Mouse (Mus musculus): ENCODE results near the gene Vasn. TPM values are rescaled to one million over a fixed set of nuclear protein-coding genes. Genes with fewer than 3 reads are reported as not detected.

Gene Vasn
- total and polyA plus RNA-seq, 3 experiments, result 2.0 to 5.0 (median 2.2) TPM

DNA sequence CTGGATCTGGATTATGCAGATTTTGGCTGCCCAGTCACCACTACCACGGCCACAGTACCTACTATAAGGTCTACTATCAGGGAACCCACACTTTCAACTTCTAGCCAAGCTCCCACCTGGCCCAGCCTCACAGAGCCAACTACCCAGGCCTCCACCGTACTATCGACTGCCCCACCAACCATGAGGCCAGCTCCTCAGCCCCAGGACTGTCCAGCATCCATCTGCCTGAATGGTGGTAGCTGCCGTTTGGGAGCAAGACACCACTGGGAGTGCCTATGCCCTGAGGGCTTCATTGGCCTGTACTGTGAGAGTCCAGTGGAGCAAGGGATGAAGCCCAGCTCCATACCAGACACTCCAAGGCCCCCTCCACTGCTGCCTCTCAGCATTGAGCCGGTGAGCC lies 9.5 kb downstream of the Vasn start:
- H3K9me3 ChIP-seq (replicated peaks; ENCODE audit: low read length), result no peaks in the 10 kb centered on the region
- no peak overlapping the region for H3K4me2 ChIP-seq (ENCODE audit: insufficient read depth, low read depth, poor library complexity, severe bottlenecking)
- no peak for TF ChIP-seq MYC (IDR thresholded peaks at IDR 0.05; ENCODE audit: low read depth, low read length)
- no peak for TF ChIP-seq CTCF (conservative IDR thresholded peaks at IDR 0.05 in 1 of 2, IDR thresholded peaks at IDR 0.05 in 1 of 2; ENCODE audit: low read depth in 2 of 2, low read length in 2 of 2)
- TF ChIP-seq GABPA (IDR thresholded peaks at IDR 0.05; ENCODE audit: insufficient replicate concordance, low read depth, low read length), result no peak
- TF ChIP-seq HCFC1 (IDR thresholded peaks at IDR 0.05; ENCODE audit: low read depth, low read length), result no peak
- TF ChIP-seq RCOR1 (conservative IDR thresholded peaks at IDR 0.05; ENCODE audit: low read depth, low read length), result no peak
- TF ChIP-seq CHD1 (IDR thresholded peaks at IDR 0.05; ENCODE audit: low read depth, low read length), result no peak
- TF ChIP-seq ETS1 (conservative IDR thresholded peaks at IDR 0.05; ENCODE audit: low read depth, low read length), result no peak
- no peak overlapping the region for H3K4me3 ChIP-seq (replicated peaks in 1 of 3; ENCODE audit: low read depth in 2 of 3, low read length in 2 of 3, poor library complexity in 1 of 3)
- H3K79me2 ChIP-seq (replicated peaks; ENCODE audit: control insufficient read depth, extremely low read depth, insufficient read depth, poor library complexity, severe bottlenecking), result no peaks in the 10 kb centered on the region
- H3K27me3 ChIP-seq (replicated peaks), result no peaks in the 10 kb centered on the region
- no peak overlapping the region for H3K27ac ChIP-seq (ENCODE audit: insufficient read depth, low read depth)
- DNase-seq (ENCODE audit: extremely low read depth), result no peak
- dilution Hi-C loops (cut with MboI; ENCODE audit: extremely low pct_ligation_motif_present, extremely low pct_unique_long_range_greater_than_20kb, low sequenced_read_pairs) (no loop called here), in situ Hi-C loops (cut with MboI; ENCODE audit: low pct_ligation_motif_present, low pct_unique_long_range_greater_than_20kb, low sequenced_read_pairs) (loop anchor here (25.0 kb wide), 1 partner anchor 488 kb away; the partner anchor contains the start of genes Ppl and Sec14l5)
- peaks cover 62 to 98% of the 10 kb centered on the region in 2 experiments for H3K36me3 ChIP-seq (replicated peaks in 1 of 2; ENCODE audit: control insufficient read depth in 1 of 2, insufficient read depth in 1 of 2, low read length in 1 of 2)
- H3K9ac ChIP-seq (ENCODE audit: insufficient read depth, low read depth), result no peak overlapping the region
- no peaks in the 10 kb centered on the region for H3K4me1 ChIP-seq (ENCODE audit: control insufficient read depth in 1 of 2, insufficient read depth in 2 of 2)

DNA sequence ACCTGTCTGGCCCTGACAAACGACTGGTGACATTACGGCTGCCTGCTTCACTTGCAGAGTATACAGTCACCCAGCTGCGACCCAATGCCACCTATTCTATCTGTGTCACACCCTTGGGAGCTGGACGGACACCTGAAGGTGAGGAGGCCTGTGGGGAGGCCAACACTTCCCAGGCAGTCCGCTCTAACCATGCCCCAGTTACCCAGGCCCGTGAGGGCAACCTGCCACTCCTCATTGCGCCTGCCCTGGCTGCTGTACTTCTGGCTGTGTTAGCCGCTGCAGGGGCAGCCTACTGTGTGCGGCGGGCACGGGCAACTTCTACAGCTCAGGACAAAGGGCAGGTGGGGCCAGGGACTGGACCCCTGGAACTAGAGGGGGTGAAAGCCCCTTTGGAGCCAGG lies 10.0 kb downstream of the Vasn start:
- H3K4me2 ChIP-seq (ENCODE audit: insufficient read depth, low read depth, poor library complexity, severe bottlenecking), result no peak overlapping the region
- in situ Hi-C loops (cut with MboI; ENCODE audit: low pct_ligation_motif_present, low pct_unique_long_range_greater_than_20kb, low sequenced_read_pairs) (loop anchor here (25.0 kb wide), 1 partner anchor 488 kb away; the partner anchor contains the start of genes Ppl and Sec14l5), dilution Hi-C loops (cut with MboI; ENCODE audit: extremely low pct_ligation_motif_present, extremely low pct_unique_long_range_greater_than_20kb, low sequenced_read_pairs) (no loop called here)
- no peaks in the 10 kb centered on the region for H3K9me3 ChIP-seq (replicated peaks; ENCODE audit: low read length)
- H3K27me3 ChIP-seq (replicated peaks), result no peaks in the 10 kb centered on the region
- no peak overlapping the region for H3K4me3 ChIP-seq (replicated peaks in 1 of 3; ENCODE audit: low read depth in 2 of 3, low read length in 2 of 3, poor library complexity in 1 of 3)
- no peaks in the 10 kb centered on the region for H3K79me2 ChIP-seq (replicated peaks; ENCODE audit: control insufficient read depth, extremely low read depth, insufficient read depth, poor library complexity, severe bottlenecking)
- no peak for TF ChIP-seq MYC (IDR thresholded peaks at IDR 0.05; ENCODE audit: low read depth, low read length)
- no peak for TF ChIP-seq SMC3 (IDR thresholded peaks at IDR 0.05; ENCODE audit: low read depth, low read length)
- TF ChIP-seq ZMIZ1 (IDR thresholded peaks at IDR 0.05; ENCODE audit: low read depth, low read length), result no peak
- TF ChIP-seq ELF1 (IDR thresholded peaks at IDR 0.05; ENCODE audit: low read depth, low read length), result no peak
- no peak for TF ChIP-seq SIN3A (IDR thresholded peaks at IDR 0.05; ENCODE audit: low read length)
- no peak for TF ChIP-seq USF1 (IDR thresholded peaks at IDR 0.05; ENCODE audit: low read depth, low read length)
- TF ChIP-seq CHD2 (IDR thresholded peaks at IDR 0.05; ENCODE audit: low read length), result no peak
- no peak for TF ChIP-seq UBTF (IDR thresholded peaks at IDR 0.05; ENCODE audit: low read depth, low read length)
- H3K9ac ChIP-seq (ENCODE audit: insufficient read depth, low read depth), result no peak overlapping the region
- H3K27ac ChIP-seq (ENCODE audit: insufficient read depth, low read depth), result no peak overlapping the region
- peaks cover 66 to 98% of the 10 kb centered on the region in 2 experiments for H3K36me3 ChIP-seq (replicated peaks in 1 of 2; ENCODE audit: control insufficient read depth in 1 of 2, insufficient read depth in 1 of 2, low read length in 1 of 2)
- no peaks in the 10 kb centered on the region for H3K4me1 ChIP-seq (ENCODE audit: control insufficient read depth in 1 of 2, insufficient read depth in 2 of 2)
- no peak for DNase-seq (ENCODE audit: extremely low read depth)

DNA sequence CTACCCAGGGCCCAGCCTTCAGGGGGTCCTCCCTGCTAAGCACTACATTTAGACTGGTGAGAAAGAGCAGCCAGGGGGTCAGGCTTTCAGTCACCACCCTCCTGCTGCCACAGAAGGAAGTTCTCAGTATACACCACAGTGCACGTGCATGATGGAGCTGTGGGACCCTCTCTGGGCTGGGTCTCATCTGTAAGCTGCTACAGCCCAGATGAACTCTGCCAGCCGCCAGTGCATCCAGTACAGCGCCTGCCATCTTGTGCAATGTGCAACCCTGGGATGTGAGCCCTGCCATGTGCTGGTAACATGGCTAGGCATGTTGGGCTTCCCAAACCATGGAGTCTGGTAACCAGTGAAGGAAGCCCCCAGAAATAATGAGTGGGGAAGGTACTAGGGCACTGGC lies 10.4 kb downstream of the Vasn start:
- Histone ChIP-seq H3K9ac (ENCODE audit: insufficient read depth, low read depth) (no peak overlapping the region), H3K36me3 (replicated peaks in 1 of 2; ENCODE audit: control insufficient read depth in 1 of 2, insufficient read depth in 1 of 2, low read length in 1 of 2) (peaks cover 70 to 100% of the 10 kb centered on the region in 2 experiments), H3K27ac (ENCODE audit: insufficient read depth, low read depth) (no peak overlapping the region), H3K4me3 (replicated peaks in 1 of 3; ENCODE audit: low read depth in 2 of 3, low read length in 2 of 3, poor library complexity in 1 of 3) (no peak overlapping the region), H3K79me2 (replicated peaks; ENCODE audit: control insufficient read depth, extremely low read depth, insufficient read depth, poor library complexity, severe bottlenecking) (no peaks in the 10 kb centered on the region), H3K27me3 (replicated peaks) (no peaks in the 10 kb centered on the region), H3K4me2 (ENCODE audit: insufficient read depth, low read depth, poor library complexity, severe bottlenecking) (no peak overlapping the region), H3K4me1 (ENCODE audit: control insufficient read depth in 1 of 2, insufficient read depth in 2 of 2) (no peaks in the 10 kb centered on the region), H3K9me3 (replicated peaks; ENCODE audit: low read length) (no peaks in the 10 kb centered on the region)
- TF ChIP-seq PAX5 (IDR thresholded peaks at IDR 0.05; ENCODE audit: low read length) (no peak), POLR2AphosphoS2 (IDR thresholded peaks at IDR 0.05; ENCODE audit: low read depth, low read length) (no peak), ZKSCAN1 (IDR thresholded peaks at IDR 0.05; ENCODE audit: borderline replicate concordance, low read depth, low read length) (no peak), EP300 (IDR thresholded peaks at IDR 0.05; ENCODE audit: low read length) (no peak)
- no peak for DNase-seq (ENCODE audit: extremely low read depth)
- dilution Hi-C loops (cut with MboI; ENCODE audit: extremely low pct_ligation_motif_present, extremely low pct_unique_long_range_greater_than_20kb, low sequenced_read_pairs) (no loop called here), in situ Hi-C loops (cut with MboI; ENCODE audit: low pct_ligation_motif_present, low pct_unique_long_range_greater_than_20kb, low sequenced_read_pairs) (no loop called here)

All from CH12.LX (cell line).